Mouse (Mus musculus): ENCODE measurements at regions not wholly inside any gene's neighbourhood (a gene's known extent, or its start where the extent isn't known, plus 50 kb on each side); places are given as distances from the start of the nearest gene placed in this dataset.

- H3K4me3 ChIP-seq (replicated peaks in 1 of 3; ENCODE audit: low read depth in 2 of 3, low read length in 2 of 3, poor library complexity in 1 of 3) = no peak overlapping the region
- dilution Hi-C loops (cut with MboI; ENCODE audit: extremely low pct_ligation_motif_present, extremely low pct_unique_long_range_greater_than_20kb, low sequenced_read_pairs) (no loop called here), in situ Hi-C loops (cut with MboI; ENCODE audit: low pct_ligation_motif_present, low pct_unique_long_range_greater_than_20kb, low sequenced_read_pairs) (no loop called here)
- TF ChIP-seq UBTF (IDR thresholded peaks at IDR 0.05; ENCODE audit: low read depth, low read length) (no peak), USF2 (conservative IDR thresholded peaks at IDR 0.05; ENCODE audit: low read depth, low read length) (no peak), NRF1 (IDR thresholded peaks at IDR 0.05; ENCODE audit: low read depth, low read length) (no peak), EP300 (IDR thresholded peaks at IDR 0.05; ENCODE audit: low read length) (no peak), IRF4 (IDR thresholded peaks at IDR 0.05; ENCODE audit: low read depth, low read length) (no peak), CHD2 (IDR thresholded peaks at IDR 0.05; ENCODE audit: low read length) (no peak), ZC3H11A (IDR thresholded peaks at IDR 0.05; ENCODE audit: low read depth, low read length) (no peak), JUND (conservative IDR thresholded peaks at IDR 0.05; ENCODE audit: low read depth, low read length) (no peak), CHD1 (IDR thresholded peaks at IDR 0.05; ENCODE audit: low read depth, low read length) (no peak), SMC3 (IDR thresholded peaks at IDR 0.05; ENCODE audit: low read depth, low read length) (no peak), MYC (IDR thresholded peaks at IDR 0.05; ENCODE audit: low read depth, low read length) (no peak), TBP (conservative IDR thresholded peaks at IDR 0.05; ENCODE audit: low read depth, low read length) (no peak), POLR2AphosphoS2 (IDR thresholded peaks at IDR 0.05; ENCODE audit: low read depth, low read length) (no peak)
- no peaks in the 10 kb centered on the region for H3K9me3 ChIP-seq (replicated peaks; ENCODE audit: low read length)
- H3K27me3 ChIP-seq (replicated peaks) = peaks cover 71% of the 10 kb centered on the region
- no peaks in the 10 kb centered on the region for H3K79me2 ChIP-seq (replicated peaks; ENCODE audit: control insufficient read depth, extremely low read depth, insufficient read depth, poor library complexity, severe bottlenecking)
- no peaks in the 10 kb centered on the region for H3K4me1 ChIP-seq (ENCODE audit: control insufficient read depth in 1 of 2, insufficient read depth in 2 of 2)
- DNase-seq (ENCODE audit: extremely low read depth) = no peak
- H3K27ac ChIP-seq (ENCODE audit: insufficient read depth, low read depth) = no peak overlapping the region
- H3K36me3 ChIP-seq (replicated peaks in 1 of 2; ENCODE audit: control insufficient read depth in 1 of 2, insufficient read depth in 1 of 2, low read length in 1 of 2) = no peaks in the 10 kb centered on the region
- H3K9ac ChIP-seq (ENCODE audit: insufficient read depth, low read depth) = no peak overlapping the region
- H3K4me2 ChIP-seq (ENCODE audit: insufficient read depth, low read depth, poor library complexity, severe bottlenecking) = no peak overlapping the region
Measured at GRCm38 (mm10) chr1:91713131-91713530, 88.1 kb upstream of the Twist2 start.

- Histone ChIP-seq H3K27me3 (replicated peaks) (peaks cover 65% of the 10 kb centered on the region), H3K4me3 (replicated peaks in 1 of 3; ENCODE audit: low read depth in 2 of 3, low read length in 2 of 3, poor library complexity in 1 of 3) (no peak overlapping the region), H3K27ac (ENCODE audit: insufficient read depth, low read depth) (no peak overlapping the region), H3K4me2 (ENCODE audit: insufficient read depth, low read depth, poor library complexity, severe bottlenecking) (no peak overlapping the region), H3K4me1 (ENCODE audit: control insufficient read depth in 1 of 2, insufficient read depth in 2 of 2) (no peaks in the 10 kb centered on the region), H3K79me2 (replicated peaks; ENCODE audit: control insufficient read depth, extremely low read depth, insufficient read depth, poor library complexity, severe bottlenecking) (no peaks in the 10 kb centered on the region), H3K9me3 (replicated peaks; ENCODE audit: low read length) (no peaks in the 10 kb centered on the region), H3K9ac (ENCODE audit: insufficient read depth, low read depth) (no peak overlapping the region), H3K36me3 (replicated peaks in 1 of 2; ENCODE audit: control insufficient read depth in 1 of 2, insufficient read depth in 1 of 2, low read length in 1 of 2) (no peaks in the 10 kb centered on the region)
- no peak for TF ChIP-seq MAFK (IDR thresholded peaks at IDR 0.05; ENCODE audit: insufficient replicate concordance, low read length)
- no peak for TF ChIP-seq ELF1 (IDR thresholded peaks at IDR 0.05; ENCODE audit: low read depth, low read length)
- no peak for TF ChIP-seq RCOR1 (conservative IDR thresholded peaks at IDR 0.05; ENCODE audit: low read depth, low read length)
- TF ChIP-seq ETS1 (conservative IDR thresholded peaks at IDR 0.05; ENCODE audit: low read depth, low read length) = no peak
- no peak for TF ChIP-seq ZKSCAN1 (IDR thresholded peaks at IDR 0.05; ENCODE audit: borderline replicate concordance, low read depth, low read length)
- TF ChIP-seq ZC3H11A (IDR thresholded peaks at IDR 0.05; ENCODE audit: low read depth, low read length) = no peak
- TF ChIP-seq MXI1 (IDR thresholded peaks at IDR 0.05; ENCODE audit: low read depth, low read length) = no peak
- DNase-seq (ENCODE audit: extremely low read depth) = no peak
- dilution Hi-C loops (cut with MboI; ENCODE audit: extremely low pct_ligation_motif_present, extremely low pct_unique_long_range_greater_than_20kb, low sequenced_read_pairs) = no loop called here
- in situ Hi-C loops (cut with MboI; ENCODE audit: low pct_ligation_motif_present, low pct_unique_long_range_greater_than_20kb, low sequenced_read_pairs) = no loop called here
Measured at GRCm38 (mm10) chr1:91714266-91714665, 87.0 kb upstream of the Twist2 start.

Measured in CH12.LX (cell line).